Mouse (Mus musculus) heart, postnatal 4 days (tissue): ENCODE results near the gene Fbh1. TPM values are rescaled to one million over a fixed set of nuclear protein-coding genes. Genes with fewer than 3 reads are reported as not detected.

Experiments used
- DNase-seq: peaks from one replicate; pipeline ENCODE4 v3.0.0; 2021
- total RNA-seq, 2 experiments: library from RNA; stranded (reverse); gene quantifications; 2 replicates each; pipeline ENCODE4 v1.2.3; 2021

Fbh1 gene
- total RNA-seq, 2 experiments from 2014 or later, result 69.1 to 69.5 TPM

GRCm38 (mm10) chr2:11718573-11718972, 58.8 kb downstream of the Fbh1 start:
- DNase-seq, result no peak

GRCm38 (mm10) chr2:11714535-11714934, 62.8 kb downstream of the Fbh1 start:
- no peak for DNase-seq

GRCm38 (mm10) chr2:11713021-11713420, 64.4 kb downstream of the Fbh1 start:
- DNase-seq, result no peak

GRCm38 (mm10) chr2:11712483-11712990, 64.8 kb downstream of the Fbh1 start:
- no peak for DNase-seq

GRCm38 (mm10) chr2:11710101-11710500, 67.3 kb downstream of the Fbh1 start:
- peak; percentile 42 for DNase-seq

- DNase-seq, result no peak
Measured at GRCm38 (mm10) chr2:11708538-11708937, 68.8 kb downstream of the Fbh1 start.

- no peak for DNase-seq
Measured at GRCm38 (mm10) chr2:11706746-11707065, 70.7 kb downstream of the Fbh1 start.

- DNase-seq, result no peak
Measured at GRCm38 (mm10) chr2:11706030-11706745, 71.2 kb downstream of the Fbh1 start.

GRCm38 (mm10) chr2:11705201-11706025, 72.0 kb downstream of the Fbh1 start, which contains the start of gene Il15ra:
Gene Il15ra, plus strand, starts transcription at chr2:11705290.
- DNase-seq, result peak; percentile 87

- DNase-seq, result no peak
Measured at GRCm38 (mm10) chr2:11699905-11700304, 77.5 kb downstream of the Fbh1 start.

- no peak for DNase-seq
Measured at GRCm38 (mm10) chr2:11698994-11699393, 78.4 kb downstream of the Fbh1 start.

GRCm38 (mm10) chr2:11695867-11696266, 81.5 kb downstream of the Fbh1 start:
- no peak for DNase-seq

GRCm38 (mm10) chr2:11694104-11694503, 83.3 kb downstream of the Fbh1 start:
- DNase-seq, result no peak

GRCm38 (mm10) chr2:11693352-11693751, 84.0 kb downstream of the Fbh1 start:
- DNase-seq, result no peak

Other genes starting within 250 kb of the Fbh1 start
- 10 to 100 TPM; 11.8 to 12.7 TPM for gene Pfkfb3, start 223.5 kb downstream of the Fbh1 start, total RNA-seq
- 10 to 100 TPM; 83.4 to 93.1 TPM for gene Rbm17, start 173.4 kb downstream of the Fbh1 start, total RNA-seq
- gene Gm17490, start 151.3 kb downstream of the Fbh1 start, total RNA-seq, result not detected
- not detected for gene Il2ra, start 134.8 kb downstream of the Fbh1 start, total RNA-seq
- gene Il15ra, start 72.3 kb downstream of the Fbh1 start, total RNA-seq, result 10 to 100 TPM; 15.6 to 20.0 TPM
- 10 to 100 TPM; 31.0 to 35.5 TPM for gene Ankrd16, start 294 bp upstream of the Fbh1 start, total RNA-seq